Mouse (Mus musculus) lung, postnatal 0 days (tissue): ENCODE measurements around the gene Mfsd4a. TPM values are rescaled to one million over a fixed set of nuclear protein-coding genes. Genes with fewer than 3 reads are reported as not detected.

ENCODE experiments used
- ATAC-seq: fragments of 200-750 bp; cut with Nextera tagmentation; 2 replicates; pipeline ENCODE4 v1.8.0; 2017; ENCODE audit warnings: moderate library complexity
- DNase-seq: peaks from one replicate; pipeline ENCODE4 v3.0.0-alpha.2; 2016; ENCODE audit warnings: low spot score
- H3K27ac ChIP-seq: fragments of 300-500 bp; sonication (generic); 2 replicates; pipeline ENCODE4 v1.5.1; 2014; ENCODE audit warnings: antibody characterized with exemption, mild to moderate bottlenecking, low read length, mixed read lengths
- H3K27me3 ChIP-seq: fragments of 300-500 bp; sonication (generic); replicated peaks from 2 replicates; pipeline ENCODE4 v1.6.1; 2014; ENCODE audit warnings: low read length, mixed read lengths; ENCODE audit not compliant: insufficient read depth
- H3K36me3 ChIP-seq: fragments of 300-500 bp; sonication (generic); 2 replicates; pipeline ENCODE4 v1.6.1; 2014; ENCODE audit warnings: low read length, mixed read lengths; ENCODE audit not compliant: insufficient read depth
- H3K4me1 ChIP-seq: fragments of 300-500 bp; sonication (generic); 2 replicates; pipeline ENCODE4 v1.6.1; 2014; ENCODE audit warnings: antibody characterized with exemption, low read depth, low read length, mixed read lengths; ENCODE audit not compliant: insufficient read depth
- H3K4me2 ChIP-seq: fragments of 300-500 bp; sonication (generic); replicated peaks from 2 replicates; pipeline ENCODE4 v1.6.1; 2014; ENCODE audit warnings: low read depth, mild to moderate bottlenecking, low read length, moderate library complexity, mixed read lengths
- H3K4me3 ChIP-seq: fragments of 300-500 bp; sonication (generic); 2 replicates; pipeline ENCODE4 v1.5.1; 2014; ENCODE audit warnings: low read depth, low read length
- H3K9ac ChIP-seq: fragments of 300-500 bp; sonication (generic); replicated peaks from 2 replicates; pipeline ENCODE4 v1.6.1; 2014; ENCODE audit warnings: low read depth, mild to moderate bottlenecking
- H3K9me3 ChIP-seq: fragments of 300-500 bp; sonication (generic); 2 replicates; pipeline ENCODE4 v1.6.1; 2016; ENCODE audit warnings: low read length, mixed read lengths
- CTCF ChIP-seq: IDR thresholded peaks from 2 replicates; pipeline ENCODE4 v1.5.1; 2016; ENCODE audit warnings: antibody characterized with exemption, mild to moderate bottlenecking
- EP300 ChIP-seq: IDR thresholded peaks from 2 replicates; pipeline ENCODE4 v1.6.1; 2016; ENCODE audit warnings: antibody characterized with exemption, mild to moderate bottlenecking, control low read depth
- WGBS: fragments of 180-500 bp; shearing (Covaris S2); extraction: QIAGEN DNeasy Blood & Tissue Kit; methylation state at CpG from one replicate; pipeline ENCODE4 v1.1.7; 2014; 5-methylcytosine and 5-hydroxymethylcytosine counted together
- polyA plus RNA-seq: library from polyadenylated mRNA; unstranded; fragments of >200 nt; fragmentation: Nextera tagmentation; extraction: Ambion mirVana; gene quantifications from 2 replicates; pipeline ENCODE4 v1.2.1, GENCODE M21; 2015

Gene Mfsd4a
- polyA plus RNA-seq, 1 experiment from 2014 or later: 7.5 TPM

DNA sequence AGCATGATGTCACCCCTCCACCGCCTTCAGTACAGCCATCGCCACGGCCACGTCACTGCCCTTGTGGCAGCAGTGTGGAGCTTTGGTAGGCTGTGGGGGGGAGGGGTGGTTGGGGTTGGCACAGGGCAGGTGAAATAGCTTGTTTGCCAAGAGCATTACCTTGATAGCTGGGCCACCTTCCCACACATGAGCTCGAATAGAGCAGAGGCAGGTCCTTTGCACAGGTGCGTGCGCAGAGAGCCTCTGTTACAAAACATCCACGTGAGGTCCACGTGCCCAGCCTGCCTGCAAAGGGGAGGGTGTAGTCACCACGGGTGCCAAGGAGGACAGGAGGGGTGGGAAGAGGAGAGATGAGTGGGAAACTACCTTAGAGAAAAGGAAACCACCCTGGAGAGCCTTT lies 7.7 kb upstream of the Mfsd4a start:
- H3K4me3 ChIP-seq: no peak overlapping the region
- DNase-seq (no peak), ATAC-seq (no peak; the same call in 1 of the 2 replicates)
- 80% methylated on average over 10 of the region's 10 CpGs for WGBS
- no peaks in the 10 kb centered on the region for H3K36me3 ChIP-seq
- TF ChIP-seq EP300 (no peak), CTCF (no peak)
- H3K27ac ChIP-seq: no peak overlapping the region
- H3K9me3 ChIP-seq: no peaks in the 10 kb centered on the region
- no peaks in the 10 kb centered on the region for H3K4me1 ChIP-seq
- no peaks in the 10 kb centered on the region for H3K27me3 ChIP-seq
- H3K4me2 ChIP-seq: no peak overlapping the region
- H3K9ac ChIP-seq: no peak overlapping the region

DNA sequence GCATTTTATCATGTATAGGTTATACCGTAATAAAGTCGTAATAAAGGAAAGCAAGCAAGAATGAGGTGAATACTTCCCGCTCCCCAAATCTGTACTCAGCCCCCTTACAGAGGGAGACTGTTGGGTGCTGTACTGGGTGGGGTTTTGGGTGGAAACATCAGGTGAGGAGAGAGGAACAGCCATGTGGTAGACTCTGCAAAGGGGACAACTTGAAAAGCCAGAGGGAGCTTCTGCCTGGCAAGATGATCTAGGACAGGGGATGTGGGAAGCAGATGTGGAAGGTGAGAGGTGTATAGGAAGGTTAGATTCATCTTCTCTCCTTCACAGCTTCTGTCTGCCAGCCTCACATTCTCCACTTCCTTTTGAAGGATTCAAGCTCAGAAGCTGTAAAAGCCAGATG lies 2.8 kb upstream of the Mfsd4a start:
- ATAC-seq (no peak), DNase-seq (no peak)
- no peak overlapping the region for H3K9ac ChIP-seq
- no peak overlapping the region for H3K4me3 ChIP-seq
- H3K9me3 ChIP-seq: no peaks in the 10 kb centered on the region
- H3K27me3 ChIP-seq: peaks cover 21% of the 10 kb centered on the region; the same call in 1 of the 2 replicates
- H3K36me3 ChIP-seq: no peaks in the 10 kb centered on the region
- no peak overlapping the region for H3K4me2 ChIP-seq
- 83% methylated on average over 3 of the region's 3 CpGs for WGBS
- no peak for TF ChIP-seq EP300
- TF ChIP-seq CTCF: no peak
- H3K27ac ChIP-seq: no peak overlapping the region
- peaks cover 6% of the 10 kb centered on the region; the same call in 1 of the 2 replicates for H3K4me1 ChIP-seq

DNA sequence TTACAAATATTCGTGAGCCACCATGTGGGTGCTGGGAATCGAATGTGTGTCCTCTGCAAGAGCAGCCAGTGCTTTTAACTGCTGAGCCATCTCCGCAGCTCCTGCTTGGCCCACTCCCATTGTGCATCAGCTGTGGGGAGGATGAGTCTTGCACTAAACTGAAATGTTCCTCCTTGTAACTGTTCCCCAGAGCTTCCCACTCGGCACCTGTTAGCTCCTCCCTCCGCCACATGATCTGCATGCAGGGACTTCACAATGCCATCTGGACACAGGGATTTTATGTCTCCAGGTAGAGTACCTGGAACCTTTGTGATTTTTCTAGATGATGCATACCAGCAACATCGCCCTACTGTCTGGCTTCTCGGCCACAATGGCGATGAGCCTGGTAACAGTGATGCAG lies 1.6 kb upstream of the Mfsd4a start:
- Histone ChIP-seq H3K9me3 (no peaks in the 10 kb centered on the region), H3K27ac (no peak overlapping the region), H3K9ac (no peak overlapping the region), H3K4me3 (no peak overlapping the region), H3K36me3 (no peaks in the 10 kb centered on the region), H3K27me3 (peaks cover 21% of the 10 kb centered on the region; the same call in 1 of the 2 replicates), H3K4me1 (peaks cover 6% of the 10 kb centered on the region; the same call in 1 of the 2 replicates), H3K4me2 (no peak overlapping the region)
- 83% methylated on average over 8 of the region's 8 CpGs for WGBS
- TF ChIP-seq EP300: no peak
- TF ChIP-seq CTCF: no peak
- DNase-seq (no peak), ATAC-seq (no peak)

DNA sequence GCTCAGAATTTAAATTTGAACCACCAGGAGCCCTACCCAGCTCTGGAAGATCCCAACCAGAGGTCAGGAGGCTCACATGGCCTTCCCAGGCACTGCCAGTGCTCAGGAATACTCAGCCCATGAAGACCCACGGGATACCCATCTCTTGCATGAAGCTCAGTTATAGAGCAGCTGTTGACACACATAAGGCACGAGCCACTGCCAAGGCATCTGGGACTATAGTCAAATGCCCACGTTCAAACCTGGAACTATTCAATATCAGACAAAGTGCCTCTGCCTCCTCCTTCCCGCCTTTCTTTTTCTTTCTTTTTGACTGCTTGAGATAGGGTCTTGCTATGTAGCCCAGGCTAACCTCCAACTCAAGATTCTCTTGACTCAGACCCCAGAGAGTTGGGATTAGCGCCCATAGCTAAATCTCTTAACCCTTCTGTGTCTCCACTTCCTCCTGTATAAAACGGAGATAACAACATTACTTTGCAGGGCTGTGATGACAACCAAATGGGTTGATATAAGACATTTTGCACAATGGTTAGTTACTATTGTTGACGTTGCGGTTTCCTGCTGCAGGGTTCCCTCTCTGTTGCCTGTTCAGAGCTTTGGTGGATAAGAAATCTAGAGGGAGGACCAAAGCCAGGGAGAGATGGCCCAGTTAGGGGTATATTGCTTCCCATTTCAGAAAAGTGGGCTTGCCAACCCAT lies 2.2 kb downstream of the Mfsd4a start:
- H3K4me3 ChIP-seq: no peak overlapping the region
- H3K27me3 ChIP-seq: peaks cover 21% of the 10 kb centered on the region; the same call in 1 of the 2 replicates
- H3K9me3 ChIP-seq: no peaks in the 10 kb centered on the region
- no peak overlapping the region for H3K27ac ChIP-seq
- ATAC-seq (no peak), DNase-seq (no peak)
- TF ChIP-seq EP300: no peak
- TF ChIP-seq CTCF: no peak
- no peak overlapping the region for H3K4me2 ChIP-seq
- no peaks in the 10 kb centered on the region for H3K36me3 ChIP-seq
- WGBS: 66% methylated on average over 8 of the region's 8 CpGs
- H3K9ac ChIP-seq: no peak overlapping the region
- H3K4me1 ChIP-seq: peaks cover 6% of the 10 kb centered on the region; the same call in 1 of the 2 replicates

DNA sequence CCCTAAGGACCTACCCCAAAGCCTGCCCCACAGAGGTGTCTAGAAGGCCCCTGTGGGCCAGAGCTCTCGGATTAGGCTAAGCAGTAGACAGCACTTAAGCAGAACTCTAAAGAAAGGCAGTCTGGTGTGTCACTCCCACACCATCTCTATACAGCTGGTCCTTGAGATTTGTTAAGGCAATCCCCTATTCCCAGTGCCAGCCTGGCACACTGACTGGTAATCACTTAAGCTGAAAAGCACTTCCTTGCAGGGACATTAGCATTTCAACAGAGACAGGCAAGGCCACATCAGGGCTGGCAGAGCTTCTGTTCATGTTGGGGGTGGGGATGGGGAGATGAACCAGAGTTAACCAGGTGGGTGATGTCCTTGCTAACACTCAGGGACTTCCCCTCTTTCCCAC lies 2.9 kb downstream of the Mfsd4a start:
- no peak overlapping the region for H3K4me2 ChIP-seq
- no peaks in the 10 kb centered on the region for H3K36me3 ChIP-seq
- H3K4me1 ChIP-seq: peaks cover 6% of the 10 kb centered on the region; the same call in 1 of the 2 replicates
- WGBS: 58% methylated on average over 1 of the region's 1 CpGs
- no peak overlapping the region for H3K9ac ChIP-seq
- H3K9me3 ChIP-seq: no peaks in the 10 kb centered on the region
- no peak overlapping the region for H3K27ac ChIP-seq
- no peak for ATAC-seq
- peaks cover 21% of the 10 kb centered on the region; the same call in 1 of the 2 replicates for H3K27me3 ChIP-seq
- TF ChIP-seq CTCF (no peak), EP300 (no peak)
- H3K4me3 ChIP-seq: no peak overlapping the region
- no peak for DNase-seq

DNA sequence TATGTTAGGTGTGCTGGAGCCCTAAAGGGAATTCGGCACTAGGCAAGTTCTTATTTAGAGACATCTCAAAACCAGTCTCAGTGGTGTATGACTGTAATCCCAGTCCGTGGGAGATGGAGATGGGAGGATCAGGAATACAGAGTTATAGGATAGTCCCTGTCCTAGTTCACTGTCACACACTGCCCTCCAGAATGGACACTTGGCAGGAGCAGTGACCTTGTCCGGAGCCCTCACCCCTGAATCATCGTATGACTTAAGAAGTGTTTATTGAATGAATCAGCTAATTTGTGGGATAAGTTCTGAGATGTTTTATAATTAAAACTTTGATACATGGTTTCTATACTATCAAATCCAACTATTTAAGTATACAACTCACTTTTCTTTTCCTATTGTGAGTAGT lies 4.8 kb downstream of the Mfsd4a start:
- 80% methylated on average over 4 of the region's 4 CpGs for WGBS
- no peak overlapping the region for H3K4me3 ChIP-seq
- no peaks in the 10 kb centered on the region for H3K36me3 ChIP-seq
- DNase-seq (no peak), ATAC-seq (no peak)
- H3K27me3 ChIP-seq: peaks cover 6% of the 10 kb centered on the region; the same call in 1 of the 2 replicates
- H3K27ac ChIP-seq: no peak overlapping the region
- H3K4me2 ChIP-seq: no peak overlapping the region
- H3K4me1 ChIP-seq: peaks cover 6% of the 10 kb centered on the region; the same call in 1 of the 2 replicates
- no peak overlapping the region for H3K9ac ChIP-seq
- H3K9me3 ChIP-seq: no peaks in the 10 kb centered on the region
- TF ChIP-seq CTCF (no peak), EP300 (no peak)
